Mouse (Mus musculus): ENCODE data around the gene Ric8b. TPM values are rescaled to one million over a fixed set of nuclear protein-coding genes. Genes with fewer than 3 reads are reported as not detected.

Ric8b gene
- total and polyA plus RNA-seq, 2 experiments from 2014 or later: 33.8 to 49.6 TPM

DNA sequence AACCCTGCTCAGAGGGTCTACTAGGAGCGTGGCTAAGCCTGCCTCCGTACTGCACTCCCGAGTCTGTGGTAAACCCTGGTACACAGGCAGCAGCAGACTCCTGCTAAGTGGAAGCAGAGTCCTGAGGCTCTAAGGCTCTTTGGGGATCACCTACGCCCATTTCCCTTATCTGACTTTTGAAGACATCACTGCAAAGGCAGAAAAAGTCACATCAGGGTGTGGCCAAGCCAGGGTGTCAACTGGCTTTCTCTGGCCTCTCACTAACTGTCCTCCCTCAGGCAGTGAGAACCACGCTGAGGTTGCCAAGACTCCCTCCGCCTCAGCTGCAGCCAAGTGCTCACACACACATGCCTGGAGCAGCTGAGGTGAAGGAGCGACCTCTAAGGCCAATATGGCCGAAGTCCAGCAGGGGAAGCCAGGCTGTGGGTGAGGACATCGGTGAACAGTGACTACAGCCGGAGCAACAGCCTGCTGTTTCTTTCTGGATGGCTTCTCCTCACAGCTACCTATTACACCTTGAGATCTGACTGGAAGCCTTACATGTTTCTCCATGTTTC, 110.3 kb downstream of the Ric8b start:
- no peak overlapping the region for H3K9ac ChIP-seq (replicated peaks; ENCODE audit: low read length)
- TF ChIP-seq CTCF (IDR thresholded peaks at IDR 0.05; ENCODE audit: low read depth): no peak
- H3K27me3 ChIP-seq (ENCODE audit: insufficient read depth, low read length): no peaks in the 10 kb centered on the region
- H3K27ac ChIP-seq: no peak overlapping the region
- H3K4me2 ChIP-seq (ENCODE audit: low read depth, low read length): no peak overlapping the region
- 69% methylated on average over 10 of the region's 10 CpGs for WGBS
- H3K4me3 ChIP-seq (ENCODE audit: low read length): no peak overlapping the region
- DNase-seq (ENCODE audit: low spot score): no peak
- ATAC-seq: no peak
- H3K9me3 ChIP-seq (ENCODE audit: low read length): no peaks in the 10 kb centered on the region
- H3K36me3 ChIP-seq (ENCODE audit: insufficient read depth, low read length): no peaks in the 10 kb centered on the region
- H3K4me1 ChIP-seq (ENCODE audit: insufficient read depth, low read length): no peaks in the 10 kb centered on the region

DNA sequence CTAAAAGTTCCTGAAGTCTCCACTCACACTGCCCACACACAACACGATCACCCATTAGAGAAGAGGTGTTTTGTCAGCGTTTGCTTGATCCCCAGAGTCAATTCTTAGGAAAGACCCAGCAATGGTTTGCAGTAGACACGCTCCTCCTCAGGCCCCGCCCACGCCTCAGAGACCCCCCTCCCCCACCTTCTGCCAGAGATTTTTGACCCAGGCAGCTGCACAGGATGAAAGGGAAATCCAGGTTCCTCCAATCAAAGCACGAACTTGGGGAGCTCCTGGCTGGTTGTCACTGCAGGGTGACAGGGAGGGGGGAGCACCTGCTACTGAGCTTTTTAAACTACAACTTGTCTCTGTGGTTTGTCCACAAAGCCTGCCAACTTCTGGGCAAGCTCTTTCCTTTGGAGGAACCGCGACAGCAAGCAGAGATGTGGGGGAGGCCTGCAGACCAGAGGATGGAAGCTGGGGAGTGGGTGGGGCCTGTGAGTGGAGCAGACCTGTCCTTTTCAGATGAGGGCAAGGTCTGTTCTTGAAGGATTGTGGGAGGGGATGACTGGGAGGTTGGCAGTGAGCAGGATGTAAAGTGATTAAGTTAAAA, 117.8 kb downstream of the Ric8b start:
- no peak for ATAC-seq
- no peak for DNase-seq (ENCODE audit: low spot score)
- H3K27me3 ChIP-seq (ENCODE audit: insufficient read depth, low read length): no peaks in the 10 kb centered on the region; the same call in 1 of the 2 replicates
- H3K9ac ChIP-seq (replicated peaks; ENCODE audit: low read length): no peak overlapping the region
- H3K27ac ChIP-seq: no peak overlapping the region
- 20% methylated on average over 8 of the region's 8 CpGs for whole genome bisulfite sequencing
- no peak overlapping the region for H3K4me2 ChIP-seq (ENCODE audit: low read depth, low read length)
- no peaks in the 10 kb centered on the region for H3K9me3 ChIP-seq (ENCODE audit: low read length)
- H3K36me3 ChIP-seq (ENCODE audit: insufficient read depth, low read length): no peaks in the 10 kb centered on the region
- no peaks in the 10 kb centered on the region for H3K4me1 ChIP-seq (ENCODE audit: insufficient read depth, low read length)
- no peak overlapping the region for H3K4me3 ChIP-seq (ENCODE audit: low read length)
- no peak for TF ChIP-seq CTCF (IDR thresholded peaks at IDR 0.05; ENCODE audit: low read depth)

DNA sequence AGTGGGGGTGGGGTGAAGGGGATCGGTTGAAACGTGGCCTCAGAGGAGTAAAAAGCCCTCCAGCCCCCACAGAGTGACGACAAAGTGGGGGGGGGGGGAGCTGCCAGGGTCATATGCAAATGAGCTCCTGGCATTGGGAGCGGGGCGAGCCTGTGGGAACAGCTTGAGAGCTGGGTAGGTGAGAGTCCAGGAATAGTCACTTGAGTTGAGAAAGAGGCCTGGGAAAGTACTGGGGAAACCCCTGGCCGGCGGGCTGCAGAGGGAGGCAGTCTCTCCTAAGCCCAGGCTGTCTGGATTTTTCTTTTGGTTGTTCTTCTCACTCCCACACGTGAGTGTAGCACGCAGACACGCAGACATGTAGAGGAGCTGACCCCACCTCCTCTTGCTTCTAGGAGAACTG, 120.7 kb downstream of the Ric8b start:
- no peak overlapping the region for H3K4me3 ChIP-seq (ENCODE audit: low read length)
- H3K9me3 ChIP-seq (ENCODE audit: low read length): no peaks in the 10 kb centered on the region
- no peak overlapping the region for H3K4me2 ChIP-seq (ENCODE audit: low read depth, low read length)
- H3K27me3 ChIP-seq (ENCODE audit: insufficient read depth, low read length): no peaks in the 10 kb centered on the region; the same call in 1 of the 2 replicates
- 64% methylated on average over 10 of the region's 10 CpGs for WGBS
- H3K27ac ChIP-seq: no peak overlapping the region
- no peak overlapping the region for H3K9ac ChIP-seq (replicated peaks; ENCODE audit: low read length)
- no peaks in the 10 kb centered on the region for H3K36me3 ChIP-seq (ENCODE audit: insufficient read depth, low read length)
- no peak for ATAC-seq
- no peaks in the 10 kb centered on the region for H3K4me1 ChIP-seq (ENCODE audit: insufficient read depth, low read length)
- TF ChIP-seq CTCF (IDR thresholded peaks at IDR 0.05; ENCODE audit: low read depth): no peak
- DNase-seq (ENCODE audit: low spot score): no peak

DNA sequence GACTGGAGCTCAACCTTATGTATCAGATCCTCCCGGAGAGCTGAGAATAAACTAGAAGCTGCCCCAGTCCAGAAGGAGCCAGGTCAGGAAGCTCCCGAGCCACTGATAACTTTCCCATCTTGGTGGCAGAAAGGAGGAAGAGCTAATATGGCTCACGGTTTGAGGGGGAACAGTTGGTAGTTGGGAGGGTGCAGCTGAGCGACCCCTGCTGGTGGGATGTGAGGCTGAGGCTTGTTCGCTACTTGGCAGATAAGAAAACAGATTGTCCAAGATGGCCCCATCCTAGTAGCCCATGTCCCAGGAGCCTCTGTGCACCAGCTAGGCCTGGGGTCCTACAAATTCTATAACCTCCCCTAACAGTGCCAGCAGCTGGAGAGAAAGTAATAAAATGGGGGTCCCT, 121.4 kb downstream of the Ric8b start:
- H3K27ac ChIP-seq: no peak overlapping the region
- no peaks in the 10 kb centered on the region; the same call in 1 of the 2 replicates for H3K27me3 ChIP-seq (ENCODE audit: insufficient read depth, low read length)

DNA sequence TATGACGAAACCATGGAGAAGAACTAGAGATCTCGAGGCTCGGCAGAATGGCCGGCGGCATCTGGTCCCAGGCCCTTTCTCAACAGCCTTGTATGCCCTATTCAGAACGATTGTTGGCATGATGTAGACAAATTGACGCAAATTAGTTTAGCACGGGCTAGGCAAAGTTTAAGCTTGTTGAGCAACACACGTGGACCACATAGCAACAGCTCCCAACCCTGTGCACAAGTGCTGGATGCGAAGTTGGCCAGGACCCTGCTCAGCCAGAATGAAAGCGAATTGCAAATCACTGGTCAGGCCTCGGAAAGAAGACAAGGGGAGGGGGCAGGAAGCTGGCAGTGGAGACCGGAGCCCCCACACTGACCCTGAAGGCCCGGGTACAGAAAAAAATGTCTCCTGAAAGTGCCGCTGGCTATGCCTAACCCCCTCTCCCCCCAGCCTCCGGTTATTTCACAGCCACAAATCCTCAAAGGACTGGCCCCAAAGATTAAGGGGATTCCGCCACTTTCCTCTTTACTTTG, 126.8 kb downstream of the Ric8b start:
- H3K4me1 ChIP-seq (ENCODE audit: insufficient read depth, low read length): no peaks in the 10 kb centered on the region
- no peak for TF ChIP-seq CTCF (IDR thresholded peaks at IDR 0.05; ENCODE audit: low read depth)
- no peak overlapping the region for H3K27ac ChIP-seq
- 11% methylated on average over 17 of the region's 17 CpGs for WGBS
- peak overlapping the region; percentile 49 for H3K4me2 ChIP-seq (ENCODE audit: low read depth, low read length)
- no peaks in the 10 kb centered on the region for H3K27me3 ChIP-seq (ENCODE audit: insufficient read depth, low read length)
- H3K9me3 ChIP-seq (ENCODE audit: low read length): no peaks in the 10 kb centered on the region
- DNase-seq (ENCODE audit: low spot score) (peak; percentile 66), ATAC-seq (peak; percentile 74)
- no peak overlapping the region for H3K9ac ChIP-seq (replicated peaks; ENCODE audit: low read length)
- peak overlapping the region; percentile 19 for H3K4me3 ChIP-seq (ENCODE audit: low read length)
- H3K36me3 ChIP-seq (ENCODE audit: insufficient read depth, low read length): no peaks in the 10 kb centered on the region

More for the DNA sequence above, 121.4 kb downstream of the Ric8b start:
- Histone ChIP-seq H3K4me2 (ENCODE audit: low read depth, low read length) (no peak overlapping the region), H3K9me3 (ENCODE audit: low read length) (no peaks in the 10 kb centered on the region), H3K9ac (replicated peaks; ENCODE audit: low read length) (no peak overlapping the region), H3K36me3 (ENCODE audit: insufficient read depth, low read length) (no peaks in the 10 kb centered on the region), H3K4me3 (ENCODE audit: low read length) (no peak overlapping the region), H3K4me1 (ENCODE audit: insufficient read depth, low read length) (no peaks in the 10 kb centered on the region)
- no peak for TF ChIP-seq CTCF (IDR thresholded peaks at IDR 0.05; ENCODE audit: low read depth)
- ATAC-seq (no peak), DNase-seq (ENCODE audit: low spot score) (no peak)
- 91% methylated on average over 5 of the region's 5 CpGs for WGBS

DNA sequence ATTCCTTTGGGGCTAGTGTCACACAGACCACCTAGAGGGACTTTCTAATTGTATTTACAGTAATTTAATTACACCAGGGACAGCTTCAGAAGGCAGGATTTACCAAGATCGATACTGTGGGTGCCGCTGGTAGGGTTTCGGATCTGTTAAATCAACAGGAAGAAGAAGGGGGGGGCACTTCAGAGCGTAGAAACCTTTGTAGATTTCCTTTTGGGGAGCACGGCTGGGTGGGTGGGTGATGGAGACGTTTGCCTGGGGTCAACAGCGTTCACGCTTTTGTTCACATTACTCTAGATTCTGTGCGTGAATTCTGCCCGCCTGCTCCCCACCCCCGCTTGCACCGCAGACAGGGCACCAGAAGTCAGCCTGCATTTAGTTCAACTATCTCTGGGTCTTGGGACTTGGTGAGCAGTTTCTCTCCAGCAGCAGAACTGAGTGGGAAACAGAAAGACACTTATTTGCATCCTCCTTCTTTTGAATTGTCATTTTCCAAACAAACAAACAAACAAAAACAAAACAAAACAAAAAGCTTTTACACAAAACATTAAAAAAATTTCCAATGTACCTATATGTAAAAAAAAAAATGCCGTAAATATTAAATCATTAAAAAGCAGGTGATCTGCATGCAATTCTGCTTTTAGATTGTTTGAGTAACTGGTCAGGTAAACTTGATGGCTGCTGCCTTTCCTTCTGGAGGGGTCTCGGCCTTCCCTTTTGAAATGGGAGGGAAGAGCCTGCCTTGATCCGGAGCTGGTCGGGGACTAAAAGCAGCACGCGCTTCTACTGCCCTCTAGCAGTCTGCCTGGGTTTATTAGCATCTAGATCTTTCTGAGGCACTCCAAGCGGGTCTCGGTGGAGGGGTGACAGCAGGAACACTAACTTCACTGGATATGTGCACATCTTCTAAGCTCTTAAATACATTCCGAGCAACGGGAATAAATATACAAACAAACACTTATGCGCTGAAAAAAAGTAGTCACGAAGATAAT, 127.6 kb downstream of the Ric8b start:
- H3K36me3 ChIP-seq (ENCODE audit: insufficient read depth, low read length): no peaks in the 10 kb centered on the region
- H3K9ac ChIP-seq (replicated peaks; ENCODE audit: low read length): no peak overlapping the region
- 10% methylated on average over 24 of the region's 24 CpGs for WGBS
- no peaks in the 10 kb centered on the region for H3K9me3 ChIP-seq (ENCODE audit: low read length)
- peak; percentile 83 for TF ChIP-seq CTCF (IDR thresholded peaks at IDR 0.05; ENCODE audit: low read depth)
- DNase-seq (ENCODE audit: low spot score) (peak; percentile 85), ATAC-seq (peak; percentile 65; the same call in 1 of the 2 replicates)
- H3K4me1 ChIP-seq (ENCODE audit: insufficient read depth, low read length): no peaks in the 10 kb centered on the region
- H3K27ac ChIP-seq: no peak overlapping the region
- peak overlapping the region; percentile 19 for H3K4me3 ChIP-seq (ENCODE audit: low read length)
- H3K27me3 ChIP-seq (ENCODE audit: insufficient read depth, low read length): no peaks in the 10 kb centered on the region
- H3K4me2 ChIP-seq (ENCODE audit: low read depth, low read length): peak overlapping the region; percentile 49
